Mouse (Mus musculus): ENCODE data around the gene Urb1.

- TF ChIP-seq EP300 (IDR thresholded peaks at IDR 0.05; ENCODE audit: low read length) (no peak), NELFE (IDR thresholded peaks at IDR 0.05; ENCODE audit: low read depth, low read length) (no peak), ZNF384 (IDR thresholded peaks at IDR 0.05; ENCODE audit: low read depth, low read length) (no peak), E2F4 (IDR thresholded peaks at IDR 0.05; ENCODE audit: insufficient replicate concordance, low read depth, low read length) (no peak), ETS1 (conservative IDR thresholded peaks at IDR 0.05; ENCODE audit: low read depth, low read length) (no peak), MYC (IDR thresholded peaks at IDR 0.05; ENCODE audit: low read depth, low read length) (no peak), USF2 (conservative IDR thresholded peaks at IDR 0.05; ENCODE audit: low read depth, low read length) (no peak)
These were observed 32.0 kb upstream of the Urb1 start for GRCm38 (mm10) chr16:90842164-90842563.

Data from CH12.LX (cell line).